Mouse (Mus musculus) ovary, postnatal 36 days (tissue): ENCODE results near the gene Lcorl.
A peak's percentile ranks its signal among the peaks of the same experiment; 100 is the strongest.

Experiments
- DNase-seq: peaks from one replicate; pipeline ENCODE4 v3.0.0; 2022; ENCODE audit warnings: low spot score, mixed read lengths

Gene Lcorl

DNA sequence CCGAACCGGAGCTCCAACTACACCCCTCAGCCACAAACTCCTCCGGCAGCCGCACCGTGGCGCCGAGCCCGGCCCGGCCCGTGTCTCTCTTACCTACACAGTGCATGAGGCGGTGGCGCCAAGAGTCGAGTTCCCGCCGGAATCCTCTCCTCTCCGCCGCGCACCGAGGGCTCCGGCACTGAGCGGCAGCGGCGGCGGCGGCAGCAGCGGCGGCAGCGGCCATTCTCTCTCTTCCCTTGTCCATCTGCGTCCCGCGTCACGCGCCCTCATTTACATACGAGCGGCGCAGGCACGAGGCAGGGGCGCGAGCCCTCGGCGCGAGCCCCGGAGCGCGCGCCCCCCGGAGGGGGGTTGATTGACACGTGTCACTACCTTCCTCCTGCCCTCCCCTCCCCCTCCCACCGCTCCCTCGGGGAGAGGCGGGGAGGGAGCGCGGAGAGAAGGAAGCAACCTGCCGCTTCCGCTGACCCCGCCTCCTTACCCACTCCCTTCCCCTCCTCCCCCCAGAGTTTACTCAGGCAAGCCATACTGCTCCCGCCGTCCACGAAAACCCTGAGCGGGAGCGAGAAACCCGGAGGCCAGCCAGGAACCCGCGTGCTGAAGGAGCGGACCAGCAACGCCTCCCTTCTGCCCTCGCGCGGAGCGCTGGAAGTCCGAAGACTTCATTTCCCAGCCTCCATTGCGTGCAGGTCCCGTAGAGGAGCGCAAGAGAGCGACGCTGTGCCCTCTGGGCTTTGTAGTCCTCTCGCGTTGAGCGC lies at the start of gene Lcorl:
Gene Lcorl (minus strand): TSS at position 362 of the 758 bp plus-strand sequence.
- DNase-seq, result peak; percentile 93

DNA sequence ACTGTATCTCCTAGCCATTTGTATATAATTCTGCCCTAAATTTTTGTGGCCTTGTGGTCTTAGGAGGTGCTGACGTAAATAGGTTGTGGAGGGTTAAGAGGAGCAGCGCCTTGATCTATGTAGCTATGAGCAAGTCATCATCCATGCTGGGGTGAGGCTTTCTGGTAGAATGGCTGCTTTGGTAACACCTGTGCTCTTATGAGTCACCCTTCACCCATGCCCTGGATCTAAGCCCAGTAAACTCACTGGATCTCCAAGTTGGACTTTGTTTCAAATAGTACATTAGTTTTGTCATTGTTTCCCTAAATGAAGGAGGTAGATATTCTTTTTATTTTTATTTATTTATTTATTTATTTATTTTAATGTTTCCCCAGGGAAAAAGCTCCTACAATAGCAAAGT lies 47.3 kb upstream of the Lcorl start:
- DNase-seq, result no peak

DNA sequence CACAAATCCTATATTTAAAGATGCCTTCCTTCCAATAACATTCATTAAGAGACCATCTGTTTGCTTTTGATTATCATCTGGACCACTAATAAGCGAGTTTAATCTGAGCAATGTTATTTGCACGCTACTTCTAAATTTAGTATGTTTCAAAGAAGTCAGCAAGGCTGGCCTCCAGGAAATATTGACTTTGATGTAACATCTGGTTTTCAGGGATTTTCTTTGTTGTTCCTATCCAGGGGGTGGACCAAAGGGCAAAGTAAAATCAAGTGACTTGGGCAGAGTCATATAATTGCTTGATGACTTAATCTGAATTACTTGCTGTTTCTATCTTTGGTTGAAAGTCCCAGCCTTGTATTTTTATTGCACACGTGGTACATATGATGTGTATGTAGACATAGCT lies 45.8 kb upstream of the Lcorl start:
- no peak for DNase-seq

DNA sequence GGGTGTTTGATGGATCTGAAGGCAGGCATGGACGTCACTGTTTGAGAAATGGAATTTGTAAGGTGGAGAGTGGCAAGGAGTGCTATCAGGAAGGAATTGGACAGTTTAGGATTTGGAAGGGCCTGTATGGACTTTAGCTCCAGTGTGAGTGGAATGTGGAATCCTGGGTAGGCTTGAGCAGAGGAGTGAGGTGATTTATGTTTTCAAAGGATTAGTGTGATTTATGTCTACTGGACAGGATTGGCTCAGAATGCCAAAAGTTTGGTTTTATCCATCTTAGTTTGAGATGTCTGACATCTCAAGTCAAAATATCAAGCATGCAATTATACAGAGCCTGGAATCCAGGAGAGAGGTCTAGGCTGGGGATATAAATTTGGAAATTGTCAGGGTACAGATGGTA lies 37.9 kb upstream of the Lcorl start:
- no peak for DNase-seq

DNA sequence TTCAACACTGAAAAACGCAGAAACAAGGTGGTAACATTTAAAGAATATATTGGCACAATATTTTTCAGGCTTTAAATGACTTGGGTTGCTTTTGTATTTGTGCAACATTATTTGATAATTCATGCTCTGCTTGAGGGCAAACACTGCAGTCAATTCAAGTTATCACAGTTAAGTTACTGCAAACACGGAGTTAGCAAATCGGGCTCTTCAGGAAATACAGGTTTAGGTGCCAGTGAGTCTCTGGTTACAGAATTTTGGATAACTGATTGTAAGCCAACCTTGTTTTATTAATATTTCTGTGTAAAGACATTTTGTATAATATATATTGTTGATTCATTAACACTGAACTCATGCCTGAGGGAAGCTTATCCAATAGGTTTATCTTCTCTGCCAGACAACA lies 36.3 kb upstream of the Lcorl start:
- no peak for DNase-seq

DNA sequence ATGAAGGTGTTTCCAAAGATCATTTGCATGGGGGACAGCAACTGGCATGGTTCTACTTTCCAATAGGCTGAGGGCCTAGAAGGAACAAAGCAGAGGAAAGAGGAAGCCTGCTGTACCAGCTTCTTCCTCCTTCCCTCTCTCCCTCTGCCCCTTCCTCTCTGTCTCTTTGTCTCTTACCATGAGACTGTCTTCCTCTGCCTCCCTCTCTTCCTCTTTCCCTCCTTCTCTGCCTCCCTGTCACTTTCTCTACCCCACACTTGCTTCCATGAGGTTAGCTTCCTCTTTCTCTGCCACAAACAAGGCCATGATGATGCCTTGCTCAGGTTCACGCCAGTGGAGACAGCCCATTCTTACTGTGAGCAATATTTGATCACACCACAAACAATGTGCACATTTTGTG lies 18.9 kb upstream of the Lcorl start:
- no peak for DNase-seq

DNA sequence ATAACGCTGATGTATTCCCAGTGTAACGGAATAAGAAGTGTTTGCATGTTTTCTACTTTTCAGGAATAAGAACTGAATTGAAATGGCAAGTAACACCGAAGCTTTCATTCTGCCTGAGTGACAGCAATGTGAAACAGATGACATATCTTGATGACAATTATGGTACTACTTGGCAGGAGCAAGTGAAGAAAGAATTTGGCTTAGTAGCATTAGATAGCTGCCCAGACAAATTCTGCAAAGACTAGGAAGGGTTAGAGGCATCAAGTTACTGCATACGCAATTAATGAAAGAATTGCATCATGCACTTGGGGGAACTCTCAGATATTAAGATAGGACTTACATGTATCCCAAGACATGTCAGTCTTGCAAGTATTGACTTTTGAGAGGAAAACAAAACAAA lies 18.1 kb upstream of the Lcorl start:
- no peak for DNase-seq

DNA sequence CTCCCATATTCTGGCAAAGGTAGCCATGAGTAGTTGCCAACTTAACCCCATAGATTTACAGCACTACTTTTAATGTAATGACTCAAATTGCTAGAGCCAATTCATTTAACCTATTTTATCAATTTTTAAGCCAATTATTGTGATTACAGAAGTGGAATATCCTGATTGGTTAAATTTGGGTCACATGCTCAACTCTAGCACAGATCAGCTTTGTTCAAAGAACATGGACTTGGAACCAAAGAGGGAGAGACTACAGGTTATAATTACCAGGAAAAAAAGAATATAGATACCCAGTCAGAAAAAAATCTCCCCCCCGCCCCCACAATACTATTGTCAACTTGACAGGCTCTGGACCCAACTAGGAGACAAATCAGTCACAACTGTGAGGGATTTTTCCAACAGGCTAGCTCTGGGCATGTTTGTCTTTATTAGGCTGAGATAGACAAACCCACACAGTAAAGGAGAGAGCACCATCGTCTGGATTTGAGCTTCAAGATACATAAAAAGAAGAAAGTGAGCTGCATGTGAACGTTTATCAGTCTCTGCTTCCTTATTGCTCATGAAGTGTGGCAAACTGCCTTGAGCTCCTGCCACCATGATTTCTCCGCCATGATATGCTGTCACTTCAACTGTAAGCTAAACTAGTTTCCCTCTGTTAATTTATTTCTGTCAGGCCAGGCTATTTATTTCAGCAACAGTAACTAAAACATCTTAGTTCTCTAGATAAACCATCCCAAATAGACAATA lies 17.0 kb upstream of the Lcorl start:
- DNase-seq, result no peak

DNA sequence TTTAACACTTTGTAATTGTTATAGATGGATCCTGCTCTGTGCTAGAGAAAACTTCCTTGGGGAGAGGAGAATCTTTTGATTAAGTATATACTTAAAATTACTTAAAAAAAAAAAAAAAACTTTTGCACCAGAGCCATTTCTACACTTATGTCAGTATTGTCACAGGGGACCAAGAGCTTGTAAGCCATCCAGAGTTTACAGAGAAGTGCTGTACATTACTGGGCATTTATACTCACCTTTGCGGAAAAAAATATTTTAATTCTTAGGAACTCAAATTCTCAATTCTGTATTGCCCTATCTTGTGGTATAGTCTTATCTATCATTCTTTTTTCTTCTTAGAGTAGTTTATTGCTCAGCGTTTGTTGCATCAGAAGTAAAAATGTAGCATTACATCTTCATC lies 953 bp upstream of the Lcorl start:
- no peak for DNase-seq

DNA sequence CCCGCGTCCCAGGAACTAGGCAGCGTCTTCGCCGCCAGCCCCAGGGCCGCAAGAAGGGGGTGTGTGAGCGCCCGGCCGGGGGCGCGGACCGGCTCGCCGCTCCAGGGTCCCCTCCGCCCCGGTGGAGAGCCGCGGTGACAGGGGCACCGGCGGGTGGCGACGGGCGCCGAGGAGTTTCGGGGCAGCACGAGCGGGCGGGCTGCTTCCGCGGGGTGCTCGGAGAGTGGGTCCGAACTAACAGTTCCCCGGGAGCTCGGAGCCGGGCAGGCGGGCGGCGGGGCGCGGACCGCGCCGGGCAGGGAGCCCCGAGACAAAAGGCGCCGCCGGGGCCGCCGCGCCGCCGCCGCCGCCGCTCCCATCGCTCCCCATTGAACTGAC lies 550 bp downstream of the Lcorl start:
- DNase-seq, result no peak

DNA sequence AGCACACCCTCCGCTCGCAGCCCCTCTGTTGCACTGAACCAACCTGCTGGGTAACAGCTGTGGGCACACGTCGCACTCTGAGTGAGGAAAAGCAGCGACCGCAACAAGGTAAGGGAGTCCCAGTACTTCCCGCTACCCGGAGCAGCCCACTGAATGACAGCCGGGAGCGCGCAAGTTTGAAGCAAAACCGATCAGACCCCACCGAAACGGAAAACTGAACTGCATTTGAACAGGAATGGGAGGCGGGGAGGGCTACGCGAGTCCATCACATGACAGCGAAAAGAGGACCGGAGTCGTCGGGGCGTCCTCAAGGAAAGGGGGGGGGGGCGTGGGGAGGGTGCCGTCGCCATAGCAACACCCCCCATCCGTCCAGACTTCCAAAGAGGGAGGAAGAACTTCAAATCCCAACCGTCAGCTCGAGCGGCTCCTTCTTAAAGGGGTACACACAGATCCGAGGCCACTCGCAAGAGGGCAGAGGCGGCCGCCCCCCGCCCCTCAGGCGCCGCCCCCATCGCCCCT lies 1.1 kb downstream of the Lcorl start:
- DNase-seq, result peak; percentile 45

DNA sequence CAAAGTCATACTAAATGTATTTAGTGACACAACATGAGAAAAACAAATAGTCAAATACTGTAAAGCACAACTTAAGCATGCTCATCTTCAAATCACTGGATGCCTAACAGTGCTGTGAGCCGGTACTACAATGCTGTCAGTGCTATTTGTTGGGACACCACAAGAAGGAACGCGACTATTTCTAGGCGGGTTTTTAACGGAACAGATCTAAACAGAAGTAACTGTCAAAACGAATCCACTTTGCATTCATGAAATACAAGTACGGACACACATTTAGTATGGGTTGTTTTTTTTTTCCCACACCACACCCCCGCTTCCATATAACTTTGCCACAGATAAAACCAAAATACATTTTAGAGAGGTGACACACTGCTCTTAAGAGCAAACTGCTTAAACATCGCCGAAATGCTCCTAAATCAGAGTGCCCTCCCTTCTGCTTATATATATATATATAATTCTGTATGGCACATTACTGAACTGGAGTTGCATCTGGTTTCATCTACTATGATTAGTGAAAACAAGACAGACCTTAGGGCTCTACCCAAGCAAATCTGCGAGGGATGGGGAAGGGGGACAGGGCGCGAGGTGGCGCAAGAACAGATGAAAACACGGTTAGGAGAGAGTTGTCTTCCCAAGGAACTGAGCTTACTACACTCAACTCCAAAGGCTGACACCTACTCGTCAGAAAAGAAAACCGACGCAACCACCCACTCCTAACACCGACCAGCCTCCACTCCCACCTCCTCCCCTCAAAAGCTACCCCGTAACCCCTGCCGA lies 1.7 kb downstream of the Lcorl start:
- DNase-seq, result peak; percentile 60

DNA sequence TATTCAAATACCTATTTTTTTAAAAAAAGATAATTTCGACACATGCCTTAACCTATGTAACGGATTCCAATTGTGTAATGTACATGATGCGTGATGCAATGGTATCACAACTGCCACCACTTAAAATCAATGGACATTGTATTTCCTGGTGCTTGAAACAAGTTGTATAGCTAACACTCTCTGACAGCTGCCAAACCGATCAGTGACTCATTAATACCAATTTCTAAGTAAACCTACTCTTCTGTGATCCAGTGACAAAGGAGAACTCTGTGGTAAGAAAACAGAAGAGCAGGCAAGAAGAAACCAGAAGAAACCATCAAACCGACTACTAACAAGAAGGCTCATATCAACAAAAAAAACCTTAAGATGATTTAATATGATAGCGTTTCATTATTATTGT lies 12.7 kb downstream of the Lcorl start:
- no peak for DNase-seq

DNA sequence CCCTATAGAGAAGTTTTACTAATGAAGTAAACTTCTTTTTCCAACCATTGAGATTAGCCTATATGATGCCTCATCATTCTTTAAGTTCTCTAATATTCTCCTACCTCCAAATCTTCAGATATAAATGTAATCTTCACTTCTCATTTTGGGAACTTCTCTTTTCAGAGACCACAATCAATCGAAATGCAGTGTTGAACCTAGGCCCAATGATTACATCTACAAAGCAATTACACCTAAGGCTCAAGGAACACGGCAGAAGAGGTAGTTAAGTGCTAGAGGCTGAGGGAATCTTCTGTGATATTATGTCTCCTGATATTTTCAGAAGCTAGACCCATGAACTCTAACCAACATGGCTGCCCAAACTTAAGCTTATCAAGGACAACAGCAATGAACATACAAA lies 22.3 kb downstream of the Lcorl start:
- no peak for DNase-seq

DNA sequence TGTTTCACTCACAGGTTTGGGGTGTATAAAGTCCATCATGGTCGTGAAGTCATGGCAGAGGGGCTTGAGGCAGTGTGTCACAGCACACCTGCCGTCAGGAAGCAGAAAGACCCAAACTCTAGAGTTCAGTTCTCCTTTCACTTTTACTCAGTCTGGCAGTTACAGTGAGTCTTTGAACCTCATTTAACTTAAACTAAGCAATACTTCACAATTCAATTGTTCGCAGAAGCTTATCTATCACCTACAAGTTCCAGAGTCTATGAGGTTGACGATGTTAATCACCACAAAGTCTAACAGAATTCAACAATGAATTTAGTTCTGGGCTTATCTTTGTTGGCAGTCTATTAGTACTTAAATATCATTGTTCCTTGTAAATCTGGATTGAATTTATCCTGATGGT lies 45.9 kb downstream of the Lcorl start:
- DNase-seq, result no peak

DNA sequence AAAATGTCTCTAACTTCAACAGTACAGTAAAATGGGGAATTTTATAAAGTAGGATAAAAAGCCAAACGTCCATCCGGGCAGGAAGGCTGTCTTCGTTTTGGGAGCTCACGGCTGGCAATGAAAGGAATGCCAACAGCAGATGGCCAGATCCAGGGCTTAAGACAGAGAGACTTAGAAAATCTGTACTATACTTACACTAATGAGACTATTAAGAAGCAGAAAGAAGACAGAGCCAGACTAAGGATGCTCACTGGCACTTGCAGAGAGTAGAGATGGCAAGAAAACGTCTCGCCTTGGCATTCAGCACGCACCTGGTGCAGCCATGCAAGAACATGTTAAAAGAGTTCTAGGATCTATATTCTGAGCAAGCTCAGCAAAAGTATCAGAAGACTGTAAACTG lies 65.6 kb downstream of the Lcorl start:
- no peak for DNase-seq

DNA sequence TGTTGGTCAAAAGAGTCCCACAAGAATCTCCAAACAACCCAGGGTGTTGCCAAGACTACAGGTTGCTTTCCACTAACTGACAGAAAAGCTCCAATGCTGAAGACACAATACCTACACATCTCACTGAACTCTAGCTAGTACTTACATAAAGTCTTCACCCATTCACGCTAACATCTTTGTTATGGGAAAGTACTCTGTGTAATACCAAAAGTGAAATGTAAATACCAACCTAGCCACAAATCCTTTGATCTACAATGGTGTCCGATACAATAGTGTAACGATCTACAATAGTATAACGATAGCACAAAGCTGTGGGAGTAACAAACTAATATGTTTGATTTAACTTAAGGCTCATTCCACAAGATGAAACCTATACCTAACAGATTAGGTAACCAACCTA lies 67.2 kb downstream of the Lcorl start:
- DNase-seq, result no peak

DNA sequence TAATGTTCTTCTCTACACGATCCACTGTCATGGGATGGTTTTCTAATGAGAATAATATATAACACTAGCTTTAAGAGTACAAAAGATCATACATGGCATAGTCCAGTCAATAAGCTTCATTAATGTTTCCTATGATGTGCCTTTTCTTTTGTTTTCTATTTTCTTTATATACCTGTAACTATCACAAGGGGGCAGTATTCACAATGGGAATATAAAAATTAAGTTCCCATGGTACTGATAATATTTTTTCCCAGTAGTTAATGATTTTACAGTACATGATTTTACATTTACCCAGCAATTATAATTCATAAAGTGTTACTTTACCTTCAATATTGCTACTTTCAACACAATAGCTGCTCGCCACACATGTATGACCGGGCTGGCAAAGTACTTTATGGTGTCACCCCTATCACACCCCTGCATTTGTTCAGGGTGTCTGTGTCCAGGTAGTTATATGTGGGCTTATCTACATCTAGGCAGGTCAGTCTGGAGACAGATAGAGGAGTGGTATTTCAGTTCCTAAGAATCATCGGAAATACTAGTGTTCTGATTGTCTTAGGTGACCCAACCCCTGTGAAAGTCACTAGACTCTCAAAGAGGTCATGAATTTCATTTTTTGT lies 99.8 kb downstream of the Lcorl start:
- DNase-seq, result no peak

DNA sequence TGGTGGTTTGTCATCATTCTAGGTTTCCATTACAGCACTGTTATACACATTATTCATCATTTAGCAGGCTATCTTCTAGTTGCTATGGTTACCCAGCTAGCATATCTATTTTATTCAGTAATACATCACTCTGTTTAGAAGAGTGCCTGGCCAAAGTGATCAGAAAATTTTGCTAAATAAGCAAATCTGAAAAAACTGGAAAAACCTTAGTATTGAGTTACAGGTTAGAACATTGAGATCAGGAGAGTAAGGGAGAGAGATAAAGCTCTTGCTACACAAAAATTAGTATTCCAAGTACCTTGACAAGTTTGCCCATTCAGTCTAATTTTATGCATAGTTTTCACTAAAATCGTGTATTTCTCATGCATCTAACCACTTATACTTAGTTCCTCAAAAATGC lies 119.5 kb downstream of the Lcorl start:
- DNase-seq, result no peak

DNA sequence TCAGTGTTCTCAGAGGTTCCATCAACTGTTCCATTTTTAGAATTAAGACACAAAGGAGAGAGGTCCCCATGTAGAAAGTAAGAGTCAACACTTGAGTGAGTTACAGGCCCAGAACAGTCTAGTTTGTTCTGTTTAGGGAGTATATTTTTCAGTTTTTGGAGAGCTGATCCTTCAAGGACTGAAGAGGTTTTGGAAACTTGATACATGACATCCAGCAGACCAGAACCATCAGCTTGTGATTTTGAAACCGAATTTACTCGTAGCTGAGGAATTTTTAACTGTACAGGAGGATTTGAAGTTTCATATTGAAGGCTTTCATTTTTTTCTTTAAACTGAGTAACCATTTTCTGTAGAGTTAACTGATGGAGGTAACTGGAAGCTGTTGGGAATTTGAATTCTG lies 123.7 kb downstream of the Lcorl start:
- DNase-seq, result no peak

DNA sequence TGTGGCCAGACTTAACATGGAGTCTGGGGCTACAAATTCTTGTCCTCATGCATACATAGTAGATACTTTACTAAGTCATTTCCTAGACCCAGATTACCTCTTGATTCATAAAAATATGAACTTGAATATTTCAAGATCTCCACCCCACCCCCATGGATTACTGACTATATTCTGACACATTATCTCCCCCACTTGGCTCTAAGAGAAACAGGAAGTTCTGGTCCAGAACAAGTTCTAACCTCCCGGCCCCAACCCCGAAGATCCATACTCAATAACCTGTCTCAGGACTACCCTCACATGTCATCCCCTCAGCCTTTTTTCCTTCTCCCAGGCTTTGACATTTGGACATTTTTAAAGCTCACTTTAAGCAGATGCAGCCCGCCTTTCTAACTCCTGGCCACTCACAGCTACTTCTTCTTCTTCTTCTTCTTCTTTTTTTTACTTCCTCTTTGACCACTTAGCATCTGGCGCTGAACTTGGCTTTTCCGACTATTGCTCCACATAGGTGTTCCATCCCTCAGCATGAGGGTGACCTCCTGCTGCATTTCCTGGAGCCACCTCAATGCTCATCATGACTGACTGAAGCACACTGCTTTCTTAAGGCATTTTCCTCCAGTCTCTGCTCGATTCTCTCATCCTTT lies 138.4 kb downstream of the Lcorl start:
- DNase-seq, result no peak

DNA sequence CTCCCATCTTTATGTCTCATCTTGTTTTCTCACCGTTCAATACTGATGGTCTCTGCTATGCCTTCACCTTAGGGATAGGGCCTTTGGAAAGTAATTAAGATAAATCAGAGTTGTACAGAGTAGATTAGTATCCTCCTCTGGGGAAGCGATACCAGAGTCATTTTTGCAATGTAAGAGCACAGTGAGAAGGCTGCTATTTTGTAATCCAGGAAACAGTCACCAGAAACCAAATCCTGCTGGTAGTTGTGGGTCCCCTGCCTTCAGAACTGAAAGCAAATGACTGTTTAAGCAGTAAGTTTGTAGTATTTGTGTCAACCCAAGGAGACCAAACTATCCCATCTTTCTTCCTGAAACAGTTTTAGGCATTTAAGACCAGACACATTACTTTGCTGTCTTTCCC lies 147.8 kb downstream of the Lcorl start:
- DNase-seq, result no peak
